Mouse (Mus musculus) hindbrain, embryonic 13.5 days (tissue): ENCODE results near the gene Vmn2r111. TPM values are rescaled to one million over a fixed set of nuclear protein-coding genes. Genes with fewer than 3 reads are reported as not detected.
"Not testable (repeated sequence)": the region's sequence is repeated elsewhere in the genome, so short reads cannot be mapped to it uniquely, and the experiment has no call there.

Experiments used
- ATAC-seq: fragments of 200-750 bp; cut with Nextera tagmentation; 2 replicates; pipeline ENCODE4 v1.8.0; 2017; ENCODE audit warnings: moderate TSS enrichment; ENCODE audit not compliant: low FRiP score
- H3K27ac ChIP-seq: fragments of 300-500 bp; sonication (generic); 2 replicates; pipeline ENCODE4 v1.5.1; 2015; ENCODE audit warnings: inconsistent platforms, mild to moderate bottlenecking, moderate library complexity
- H3K27me3 ChIP-seq: fragments of 300-500 bp; sonication (generic); 2 replicates; pipeline ENCODE4 v1.6.1; 2015; ENCODE audit warnings: mild to moderate bottlenecking, inconsistent platforms
- H3K36me3 ChIP-seq: fragments of 300-500 bp; sonication (generic); 2 replicates; pipeline ENCODE4 v1.6.1; 2015; ENCODE audit warnings: mild to moderate bottlenecking, inconsistent platforms
- H3K4me1 ChIP-seq: fragments of 300-500 bp; sonication (generic); replicated peaks from 2 replicates; pipeline ENCODE4 v1.6.1; 2015; ENCODE audit warnings: inconsistent platforms
- H3K4me2 ChIP-seq: fragments of 300-500 bp; sonication (generic); 2 replicates; pipeline ENCODE4 v1.6.1; 2015; ENCODE audit warnings: inconsistent platforms, mild to moderate bottlenecking, moderate library complexity
- H3K4me3 ChIP-seq: fragments of 300-500 bp; sonication (generic); 2 replicates; pipeline ENCODE4 v1.5.1; 2015; ENCODE audit warnings: mild to moderate bottlenecking, inconsistent platforms
- H3K9ac ChIP-seq: fragments of 300-500 bp; sonication (generic); 2 replicates; pipeline ENCODE4 v1.6.1; 2015; ENCODE audit warnings: mild to moderate bottlenecking, inconsistent platforms
- H3K9me3 ChIP-seq: fragments of 300-500 bp; sonication (generic); 2 replicates; pipeline ENCODE4 v1.6.1; 2016; ENCODE audit warnings: inconsistent platforms
- WGBS: fragments of 180-500 bp; shearing (Covaris S2); methylation state at CpG from one replicate; pipeline ENCODE4 v1.1.7; 2015; 5-methylcytosine and 5-hydroxymethylcytosine counted together
- polyA plus RNA-seq: library from polyadenylated mRNA; unstranded; fragments of >200 nt; fragmentation: Nextera tagmentation; extraction: Ambion mirVana; gene quantifications from 2 replicates; pipeline ENCODE4 v1.2.1, GENCODE M21; 2015

The Vmn2r111 gene
- not detected in 2 replicates for polyA plus RNA-seq

GRCm38 (mm10) chr17:22573382-22573781 lies at the start of gene Vmn2r111:
TSS of gene Vmn2r111 (minus strand) at chr17:22573482.
- not testable (repeated sequence) for H3K9ac ChIP-seq, H3K9me3 ChIP-seq, H3K27ac ChIP-seq, H3K4me1 ChIP-seq, H3K4me2 ChIP-seq, H3K36me3 ChIP-seq, H3K4me3 ChIP-seq, ATAC-seq, H3K27me3 ChIP-seq
- WGBS, result 79% methylated on average over 1 of the region's 1 CpGs

GRCm38 (mm10) chr17:22600651-22601050 lies 27.4 kb upstream of the Vmn2r111 start, which contains the start of gene Vmn2r112:
TSS of gene Vmn2r112 (plus strand) at chr17:22600951.
- not testable (repeated sequence) for H3K36me3 ChIP-seq, H3K4me1 ChIP-seq, H3K4me3 ChIP-seq, ATAC-seq, H3K27me3 ChIP-seq, H3K4me2 ChIP-seq, H3K9me3 ChIP-seq, H3K27ac ChIP-seq, H3K9ac ChIP-seq

GRCm38 (mm10) chr17:22520467-22520866 lies 52.8 kb downstream of the Vmn2r111 start:
- not testable (repeated sequence) for H3K36me3 ChIP-seq, H3K4me2 ChIP-seq, H3K9ac ChIP-seq, H3K4me1 ChIP-seq, H3K27me3 ChIP-seq, ATAC-seq, H3K9me3 ChIP-seq, H3K27ac ChIP-seq, H3K4me3 ChIP-seq
- WGBS, result 91% methylated on average over 7 of the region's 7 CpGs

GRCm38 (mm10) chr17:22520037-22520436 lies 53.2 kb downstream of the Vmn2r111 start:
- H3K4me3 ChIP-seq, H3K4me1 ChIP-seq, H3K4me2 ChIP-seq, H3K9me3 ChIP-seq, ATAC-seq, H3K36me3 ChIP-seq, H3K27me3 ChIP-seq, H3K27ac ChIP-seq, H3K9ac ChIP-seq: not testable (repeated sequence)
- 79% methylated on average over 3 of the region's 3 CpGs for WGBS

GRCm38 (mm10) chr17:22497120-22497519 lies 76.2 kb downstream of the Vmn2r111 start:
- no peak overlapping the region for H3K27ac ChIP-seq
- H3K9me3 ChIP-seq, result 0 out of 2 replicates have a peak, but pooled peaks cover 4% of the 10 kb centered on the region
- no peak overlapping the region for H3K4me3 ChIP-seq
- H3K36me3 ChIP-seq, result no peaks in the 10 kb centered on the region
- no peak overlapping the region for H3K9ac ChIP-seq
- WGBS, result 82% methylated on average over 4 of the region's 4 CpGs
- H3K4me1 ChIP-seq, result no peaks in the 10 kb centered on the region
- no peak overlapping the region for H3K4me2 ChIP-seq
- H3K27me3 ChIP-seq, result no peaks in the 10 kb centered on the region
- no peak for ATAC-seq

Other genes starting within 250 kb of the Vmn2r111 start
- gene Zfp944, start 212.1 kb downstream of the Vmn2r111 start, polyA plus RNA-seq, result 12.6 and 14.6 TPM in 2 replicates
- gene Zfp758, start 212.0 kb downstream of the Vmn2r111 start, polyA plus RNA-seq, result 10.0 and 10.7 TPM in 2 replicates
- 35.4 and 37.1 TPM in 2 replicates for gene Zfp946, start 149.3 kb downstream of the Vmn2r111 start, polyA plus RNA-seq
- not detected in 2 replicates for gene Vmn2r112, start 27.5 kb upstream of the Vmn2r111 start, polyA plus RNA-seq